Mouse (Mus musculus): ENCODE data around the gene Aff1. TPM values are rescaled to one million over a fixed set of nuclear protein-coding genes. Genes with fewer than 3 reads are reported as not detected.

The Aff1 gene
- polyA plus RNA-seq, 1 experiment, result 2.9 TPM

DNA sequence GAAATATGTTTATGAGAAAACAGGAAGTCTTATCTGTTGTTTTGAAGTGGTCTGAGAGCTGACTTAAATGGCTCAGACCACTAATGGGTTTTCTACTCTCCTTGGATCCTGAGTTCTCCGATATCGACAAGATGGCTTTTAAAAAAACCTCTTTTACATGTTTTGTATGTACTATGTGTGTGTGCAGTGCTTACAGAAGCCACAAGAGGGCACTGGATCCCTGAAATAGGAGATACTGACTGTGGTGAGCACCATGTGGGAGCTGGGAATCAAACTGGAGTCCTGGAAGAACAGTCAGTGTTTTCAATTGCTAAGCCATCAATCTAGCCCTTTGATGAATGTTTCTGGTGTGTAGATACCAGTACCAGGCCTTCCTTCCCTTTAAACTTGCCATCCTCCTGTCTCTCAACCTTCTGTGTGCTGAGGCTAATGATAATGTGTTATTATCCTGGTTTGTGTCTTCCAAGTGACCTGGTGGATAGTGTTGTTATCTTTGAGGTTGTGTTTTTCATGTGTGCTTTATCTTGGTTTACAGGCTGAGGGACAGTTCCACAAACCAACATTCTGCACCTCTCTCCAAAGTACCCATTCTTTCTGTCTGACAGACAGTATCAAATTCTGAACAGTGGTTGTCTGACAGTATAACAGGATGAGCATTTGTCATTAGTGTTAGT lies 73.7 kb downstream of the Aff1 start:
- TF ChIP-seq POLR2A (IDR thresholded peaks at IDR 0.05; ENCODE audit: borderline replicate concordance, extremely low read depth, insufficient read depth, insufficient read length, poor library complexity, severe bottlenecking) (no peak), CTCF (IDR thresholded peaks at IDR 0.05; ENCODE audit: borderline replicate concordance, extremely low read depth, insufficient read depth, insufficient read length) (no peak)
- DNase-seq (ENCODE audit: low read depth), result no peak

DNA sequence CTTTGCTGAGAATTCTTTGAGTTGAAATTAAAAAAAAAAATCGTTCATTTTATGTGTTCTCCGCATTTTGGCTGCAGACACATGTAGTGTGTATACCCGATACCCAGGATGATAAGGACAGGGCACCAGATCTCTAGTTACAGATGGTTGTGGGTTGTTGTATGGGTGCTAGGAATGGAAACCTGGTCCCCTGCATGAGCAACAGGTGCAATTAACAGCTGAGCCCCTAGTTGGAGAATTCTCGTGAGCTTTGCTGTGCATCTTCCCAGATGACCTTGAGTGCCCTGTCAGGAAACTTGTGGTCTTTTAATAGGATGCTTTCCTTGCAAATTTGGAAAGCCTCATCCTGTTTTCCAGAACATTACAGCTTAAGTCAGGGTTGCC lies 74.2 kb downstream of the Aff1 start:
- TF ChIP-seq CTCF (IDR thresholded peaks at IDR 0.05; ENCODE audit: borderline replicate concordance, extremely low read depth, insufficient read depth, insufficient read length), result no peak
- no peak for DNase-seq (ENCODE audit: low read depth)

DNA sequence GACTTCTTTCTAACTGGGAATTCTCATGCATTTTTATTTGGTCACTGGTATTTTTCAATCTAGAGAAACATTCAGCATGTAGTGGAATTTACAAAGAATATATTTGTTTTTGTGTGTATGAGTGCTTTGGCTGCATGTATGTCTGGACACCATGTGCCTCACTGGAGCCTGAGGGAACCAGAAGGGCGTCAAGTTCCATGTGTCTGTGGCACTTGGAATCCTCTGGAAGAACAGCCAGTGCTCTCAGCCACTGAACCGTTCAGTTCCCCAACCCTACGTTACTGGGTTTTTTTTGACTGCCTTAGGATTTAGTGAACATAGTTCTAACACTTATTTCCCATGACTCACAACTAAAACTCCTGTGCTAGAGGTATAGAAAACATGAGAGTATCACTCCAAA lies 76.8 kb downstream of the Aff1 start:
- no peak for TF ChIP-seq CTCF (IDR thresholded peaks at IDR 0.05; ENCODE audit: borderline replicate concordance, extremely low read depth, insufficient read depth, insufficient read length)
- no peak for TF ChIP-seq POLR2A (IDR thresholded peaks at IDR 0.05; ENCODE audit: borderline replicate concordance, extremely low read depth, insufficient read depth, insufficient read length, poor library complexity, severe bottlenecking)
- no peak for DNase-seq (ENCODE audit: low read depth)

DNA sequence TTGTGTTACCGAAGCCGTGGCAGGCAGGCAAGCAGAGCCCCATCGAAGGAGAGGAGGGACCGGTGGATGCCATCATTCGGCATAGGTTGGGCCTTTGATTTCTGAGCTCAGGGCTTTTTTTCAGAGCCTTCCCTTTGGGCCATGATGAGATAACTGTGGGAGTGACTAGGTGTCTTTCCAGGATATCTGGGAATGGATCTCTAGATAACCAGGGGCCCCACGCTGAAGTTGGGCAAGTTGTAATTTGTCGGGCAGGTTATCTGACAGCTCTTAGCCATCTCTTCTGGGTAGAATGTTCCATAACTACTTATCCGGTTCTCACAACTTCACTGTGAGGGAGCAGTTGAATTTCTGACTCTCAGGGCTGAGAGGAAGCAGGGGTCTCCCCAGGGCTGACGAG lies 77.5 kb downstream of the Aff1 start:
- no peak for DNase-seq (ENCODE audit: low read depth)
- no peak for TF ChIP-seq CTCF (IDR thresholded peaks at IDR 0.05; ENCODE audit: borderline replicate concordance, extremely low read depth, insufficient read depth, insufficient read length)
- no peak for TF ChIP-seq POLR2A (IDR thresholded peaks at IDR 0.05; ENCODE audit: borderline replicate concordance, extremely low read depth, insufficient read depth, insufficient read length, poor library complexity, severe bottlenecking)

DNA sequence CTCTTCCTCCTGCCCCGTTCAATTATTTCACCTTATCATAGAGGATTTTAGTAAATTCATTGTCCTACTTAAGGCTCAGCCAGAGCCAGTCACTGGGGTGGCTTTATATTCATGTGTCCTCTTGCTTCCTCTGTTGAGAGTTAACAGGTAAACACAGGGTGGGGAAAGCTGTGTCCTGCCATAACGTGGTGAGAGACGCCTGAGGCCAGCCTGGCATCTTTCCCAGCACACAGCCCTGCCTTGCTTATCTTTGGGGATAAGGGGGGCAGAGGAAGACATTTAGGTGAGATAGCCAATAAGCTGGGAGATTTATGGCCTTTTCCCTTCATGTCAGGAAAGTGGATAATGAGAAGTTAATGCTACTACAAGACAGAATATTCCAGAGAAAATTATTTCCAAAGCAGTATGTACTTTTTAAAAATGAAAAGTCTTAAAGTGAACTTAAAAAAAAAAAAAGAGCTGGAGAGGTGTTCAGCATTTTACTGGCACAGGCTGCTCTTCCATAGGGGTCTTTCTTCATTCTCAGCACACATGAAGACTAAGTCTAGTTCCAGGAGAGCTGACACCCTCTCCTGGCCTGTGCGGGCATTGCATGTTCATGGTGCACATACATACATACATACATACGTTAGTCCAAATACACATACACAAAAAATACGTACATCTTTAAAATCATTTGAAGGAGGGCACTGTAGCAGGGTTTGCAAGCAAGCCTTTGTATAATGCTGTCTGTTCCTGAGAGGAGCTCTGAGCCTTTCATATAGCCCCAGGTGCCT lies 78.5 kb downstream of the Aff1 start:
- TF ChIP-seq POLR2A (IDR thresholded peaks at IDR 0.05; ENCODE audit: borderline replicate concordance, extremely low read depth, insufficient read depth, insufficient read length, poor library complexity, severe bottlenecking), result no peak
- TF ChIP-seq CTCF (IDR thresholded peaks at IDR 0.05; ENCODE audit: borderline replicate concordance, extremely low read depth, insufficient read depth, insufficient read length), result peak; percentile 19; the same call in 1 of the 2 replicates
- DNase-seq (ENCODE audit: low read depth), result no peak

DNA sequence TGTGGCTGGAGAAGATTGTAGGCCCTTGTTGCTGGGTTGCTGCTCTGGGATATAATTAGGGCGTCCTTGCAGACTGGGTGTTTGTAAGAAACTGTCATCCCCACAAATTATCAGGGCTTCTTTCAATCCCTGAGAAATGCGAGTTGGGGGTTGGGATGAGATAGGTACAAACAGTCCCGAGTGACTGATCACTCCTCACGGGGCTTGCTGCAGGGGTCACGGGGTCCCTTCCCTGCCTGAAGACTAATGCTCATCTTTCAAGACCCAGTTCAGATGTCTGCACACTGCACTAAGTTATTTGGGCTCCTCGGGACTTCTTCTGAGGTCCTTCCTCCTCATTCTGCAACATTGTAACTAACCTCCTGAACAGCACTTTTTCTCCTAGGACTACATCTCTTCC lies 79.2 kb downstream of the Aff1 start:
- no peak for TF ChIP-seq POLR2A (IDR thresholded peaks at IDR 0.05; ENCODE audit: borderline replicate concordance, extremely low read depth, insufficient read depth, insufficient read length, poor library complexity, severe bottlenecking)
- no peak for TF ChIP-seq CTCF (IDR thresholded peaks at IDR 0.05; ENCODE audit: borderline replicate concordance, extremely low read depth, insufficient read depth, insufficient read length)
- no peak for DNase-seq (ENCODE audit: low read depth)

DNA sequence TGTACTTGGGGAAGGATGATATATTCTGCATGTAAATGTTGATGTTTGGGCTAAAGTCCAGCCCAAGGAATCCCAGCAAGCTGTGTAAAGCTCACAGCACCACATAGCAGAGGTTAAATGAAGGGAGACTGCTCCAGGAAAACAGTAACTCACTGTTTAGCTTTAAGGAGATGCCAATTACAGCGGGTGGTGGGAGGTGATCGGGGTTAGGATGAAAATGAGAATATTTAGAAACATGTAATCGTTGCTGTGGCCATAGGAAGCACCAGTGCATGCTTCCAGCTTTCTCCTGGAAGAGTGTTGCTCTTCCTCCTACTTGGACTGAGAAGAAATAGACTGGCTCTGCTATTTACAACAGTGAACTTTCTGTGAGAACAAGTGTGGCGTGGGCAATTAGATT lies 80.1 kb downstream of the Aff1 start:
- peak; percentile 79 for DNase-seq (ENCODE audit: low read depth)

DNA sequence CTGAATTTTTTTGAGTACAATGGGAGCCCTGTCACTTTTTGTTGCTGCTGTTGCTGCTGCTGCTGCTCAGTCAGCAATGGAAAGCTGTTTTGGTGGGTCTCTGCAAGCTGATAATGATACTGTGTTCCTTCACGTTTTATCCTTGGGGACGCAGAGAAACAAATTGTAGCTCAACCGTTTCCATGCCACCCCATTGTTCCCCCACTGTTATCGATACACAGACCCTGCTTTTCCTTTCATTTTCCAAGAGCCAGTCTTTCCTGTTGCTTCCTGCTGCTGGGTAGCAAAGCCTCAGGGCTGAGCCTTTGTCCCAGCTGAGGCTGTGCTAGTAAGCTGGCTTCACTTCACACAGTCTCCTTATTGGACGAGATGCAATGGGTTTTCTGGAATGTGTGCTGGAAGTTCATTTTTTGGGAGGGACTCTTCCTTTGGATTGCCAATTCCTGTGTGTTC lies 81.0 kb downstream of the Aff1 start:
- DNase-seq (ENCODE audit: low read depth), result peak; percentile 93
- TF ChIP-seq POLR2A (IDR thresholded peaks at IDR 0.05; ENCODE audit: borderline replicate concordance, extremely low read depth, insufficient read depth, insufficient read length, poor library complexity, severe bottlenecking), result no peak
- TF ChIP-seq CTCF (IDR thresholded peaks at IDR 0.05; ENCODE audit: borderline replicate concordance, extremely low read depth, insufficient read depth, insufficient read length), result no peak

More for the DNA sequence above, 80.1 kb downstream of the Aff1 start:
- TF ChIP-seq CTCF (IDR thresholded peaks at IDR 0.05; ENCODE audit: borderline replicate concordance, extremely low read depth, insufficient read depth, insufficient read length) (no peak), POLR2A (IDR thresholded peaks at IDR 0.05; ENCODE audit: borderline replicate concordance, extremely low read depth, insufficient read depth, insufficient read length, poor library complexity, severe bottlenecking) (no peak)

DNA sequence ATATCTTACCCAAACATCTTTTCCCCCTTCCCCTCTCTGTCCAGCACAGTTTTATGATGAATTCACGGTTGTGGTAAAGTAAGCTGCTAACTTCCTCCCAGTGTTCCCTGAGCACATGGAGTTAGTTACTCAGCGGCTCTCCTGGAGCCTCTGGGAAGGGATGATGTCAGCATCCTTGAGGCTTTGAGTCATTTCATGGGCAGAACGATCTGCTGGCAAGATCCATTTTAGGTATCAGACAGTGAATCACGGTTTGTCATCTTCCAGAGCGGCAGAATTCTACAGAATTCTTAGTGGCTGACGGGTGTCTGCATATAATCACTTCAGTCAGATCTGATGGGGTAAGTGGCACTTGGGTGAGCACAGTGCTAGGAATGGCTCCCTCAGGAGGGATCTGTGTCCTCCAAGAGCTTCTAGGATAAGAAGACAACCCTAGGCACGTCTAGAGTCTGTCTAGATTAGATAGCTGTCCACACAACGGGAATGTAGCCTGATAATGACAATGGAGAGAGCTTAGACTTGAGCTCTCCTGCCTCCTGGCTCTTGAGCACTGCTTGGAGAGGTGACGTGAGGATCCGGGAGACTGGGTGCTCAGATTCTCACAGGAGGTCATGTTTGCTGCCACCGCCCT lies 82.6 kb downstream of the Aff1 start:
- DNase-seq (ENCODE audit: low read depth), result no peak
- TF ChIP-seq CTCF (IDR thresholded peaks at IDR 0.05; ENCODE audit: borderline replicate concordance, extremely low read depth, insufficient read depth, insufficient read length) (no peak), POLR2A (IDR thresholded peaks at IDR 0.05; ENCODE audit: borderline replicate concordance, extremely low read depth, insufficient read depth, insufficient read length, poor library complexity, severe bottlenecking) (no peak)

DNA sequence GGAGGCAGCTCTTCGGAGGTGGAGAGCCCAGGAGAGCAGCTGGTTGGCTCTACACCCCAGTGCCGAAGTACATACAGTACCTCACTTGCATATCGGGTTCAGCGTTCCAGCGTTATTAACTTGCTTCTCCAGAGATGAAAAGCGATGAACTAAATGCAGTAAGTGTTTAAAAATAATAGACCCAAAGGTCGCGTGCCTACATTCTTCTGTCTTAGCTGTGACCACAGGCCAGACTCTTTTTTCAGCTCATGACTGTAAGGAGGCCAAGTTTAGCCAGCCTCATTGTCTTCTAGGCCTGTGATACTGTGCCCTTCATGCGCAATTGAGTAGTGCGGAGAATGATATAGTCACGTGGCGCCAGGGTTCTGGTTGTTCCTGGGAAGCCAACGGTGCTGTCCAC lies 83.3 kb downstream of the Aff1 start:
- DNase-seq (ENCODE audit: low read depth), result no peak
- TF ChIP-seq POLR2A (IDR thresholded peaks at IDR 0.05; ENCODE audit: borderline replicate concordance, extremely low read depth, insufficient read depth, insufficient read length, poor library complexity, severe bottlenecking), result no peak
- TF ChIP-seq CTCF (IDR thresholded peaks at IDR 0.05; ENCODE audit: borderline replicate concordance, extremely low read depth, insufficient read depth, insufficient read length), result no peak

DNA sequence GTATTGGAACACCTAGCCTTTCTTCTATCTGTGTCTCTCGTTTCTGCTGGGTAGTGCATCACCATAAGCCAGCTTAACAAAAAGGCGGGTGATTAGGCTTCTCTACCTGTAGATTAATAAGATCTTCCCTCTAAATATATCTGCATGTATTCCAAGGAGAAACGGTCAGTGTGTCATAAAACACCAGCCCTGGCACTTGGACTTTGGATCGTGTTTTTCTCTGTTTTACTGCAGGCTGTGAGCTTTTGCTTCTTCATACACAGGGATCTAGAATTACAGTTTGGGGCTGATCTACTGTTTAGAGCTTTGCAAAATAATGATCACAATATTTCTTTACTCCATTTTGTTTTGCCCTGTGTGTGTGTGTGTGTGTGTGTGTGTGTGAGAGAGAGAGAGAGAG lies 84.7 kb downstream of the Aff1 start:
- no peak for TF ChIP-seq CTCF (IDR thresholded peaks at IDR 0.05; ENCODE audit: borderline replicate concordance, extremely low read depth, insufficient read depth, insufficient read length)
- no peak for TF ChIP-seq POLR2A (IDR thresholded peaks at IDR 0.05; ENCODE audit: borderline replicate concordance, extremely low read depth, insufficient read depth, insufficient read length, poor library complexity, severe bottlenecking)
- no peak for DNase-seq (ENCODE audit: low read depth)

Data from brain, embryonic 14.5 days (tissue).